Mouse (Mus musculus) cerebellum, adult 9-10 months (tissue): Measurements from ENCODE around the gene Smoc1.

Experiments
- DNase-seq: peaks from one replicate; pipeline ENCODE4 v3.0.0; 2022

The Smoc1 gene

GRCm38 (mm10) chr12:81173011-81173410 lies 146.4 kb downstream of the Smoc1 start:
- no peak for DNase-seq

DNA sequence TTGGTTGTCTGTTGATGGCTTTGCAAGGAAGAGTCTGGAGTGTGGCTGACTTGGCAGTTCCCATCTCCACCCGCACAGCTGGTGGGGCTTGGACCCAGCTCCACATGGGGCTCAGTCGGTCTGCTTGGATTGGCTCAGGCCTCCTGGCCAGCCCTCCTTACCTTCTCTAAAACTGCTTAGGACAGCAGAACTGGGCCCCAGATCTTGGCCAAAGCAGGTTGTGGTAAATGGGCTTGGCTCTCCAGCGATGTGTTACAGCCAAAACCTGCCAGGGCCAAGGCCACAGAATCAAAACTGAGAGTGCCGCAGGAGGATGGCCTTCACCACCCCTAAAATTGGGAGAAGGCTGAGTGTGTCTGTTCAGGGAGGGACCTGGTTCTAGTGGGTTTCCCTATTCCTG lies 147.3 kb downstream of the Smoc1 start:
- peak; percentile 81 for DNase-seq

- DNase-seq = no peak
Measured at GRCm38 (mm10) chr12:81175252-81175651, 148.6 kb downstream of the Smoc1 start.

- peak; percentile 73 for DNase-seq
Measured at GRCm38 (mm10) chr12:81182073-81182472, 155.5 kb downstream of the Smoc1 start.

GRCm38 (mm10) chr12:81184967-81185366 lies 158.4 kb downstream of the Smoc1 start:
- DNase-seq = no peak

DNA sequence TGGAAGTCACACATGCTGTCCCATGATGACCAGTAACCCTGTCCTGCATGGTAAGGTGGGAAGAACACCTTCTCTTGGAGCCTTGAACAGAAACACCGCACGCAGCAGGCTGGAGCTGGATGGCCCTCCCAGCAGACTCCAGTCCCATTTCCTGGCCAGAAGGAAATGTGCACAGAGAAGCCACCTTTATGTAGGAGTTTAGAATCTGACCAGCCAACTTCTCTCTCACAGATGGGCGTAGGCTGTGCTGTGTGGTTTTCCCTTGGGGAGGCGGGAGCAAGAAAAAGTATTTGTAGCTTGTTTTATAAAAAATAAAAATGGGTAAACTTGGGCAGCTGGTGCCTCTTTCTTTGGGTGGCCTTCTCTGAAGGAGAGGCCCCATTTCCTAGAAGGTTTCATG lies 159.5 kb downstream of the Smoc1 start:
- no peak for DNase-seq

GRCm38 (mm10) chr12:81186668-81187067 lies 160.1 kb downstream of the Smoc1 start:
- no peak for DNase-seq

GRCm38 (mm10) chr12:81188423-81188822 lies 161.8 kb downstream of the Smoc1 start:
- DNase-seq = no peak

DNA sequence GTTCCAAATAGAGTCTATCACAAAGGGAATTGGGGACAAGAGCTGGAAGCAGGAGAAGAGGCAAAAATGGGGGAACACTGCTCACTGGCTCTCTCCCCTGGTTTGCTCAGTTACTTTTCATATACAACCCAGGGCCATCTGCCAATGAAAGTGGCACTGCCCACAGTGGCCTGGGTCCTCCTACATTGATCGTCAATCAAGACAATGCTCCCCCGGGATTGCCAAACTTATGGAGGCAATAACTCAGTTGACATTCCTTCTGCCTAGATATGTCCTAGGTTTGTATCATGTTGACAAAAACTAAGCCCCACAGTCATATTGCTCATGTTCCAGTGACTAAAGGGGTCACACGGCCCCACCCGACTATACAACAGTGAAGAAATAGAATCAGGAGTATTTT lies 162.4 kb downstream of the Smoc1 start:
- no peak for DNase-seq

- no peak for DNase-seq
Measured at GRCm38 (mm10) chr12:81189636-81190035, 163.0 kb downstream of the Smoc1 start.

DNA sequence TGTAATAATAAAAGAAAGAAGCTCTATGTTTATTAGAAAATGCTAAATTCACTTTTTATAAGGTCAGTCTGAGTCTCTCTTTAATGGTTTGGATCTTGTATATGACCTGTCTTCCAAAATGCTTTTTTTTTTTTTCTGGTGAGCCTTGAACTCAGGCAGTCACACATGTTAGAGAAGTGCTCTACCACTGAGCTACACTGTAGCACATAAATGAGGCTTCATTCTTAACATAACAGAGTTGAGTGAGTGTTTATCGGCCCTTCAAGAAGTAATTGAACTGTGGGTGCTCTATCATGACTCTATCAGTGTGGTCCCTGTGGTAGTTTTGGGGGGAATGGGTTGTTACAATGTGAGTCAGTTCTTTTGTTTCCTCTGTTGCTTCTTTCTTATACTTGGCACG lies 167.4 kb downstream of the Smoc1 start:
- DNase-seq = no peak

- no peak for DNase-seq
Measured at GRCm38 (mm10) chr12:81197468-81198075, 171.0 kb downstream of the Smoc1 start.

- DNase-seq = peak; percentile 93
Measured at GRCm38 (mm10) chr12:81199280-81199955, 172.8 kb downstream of the Smoc1 start.

DNA sequence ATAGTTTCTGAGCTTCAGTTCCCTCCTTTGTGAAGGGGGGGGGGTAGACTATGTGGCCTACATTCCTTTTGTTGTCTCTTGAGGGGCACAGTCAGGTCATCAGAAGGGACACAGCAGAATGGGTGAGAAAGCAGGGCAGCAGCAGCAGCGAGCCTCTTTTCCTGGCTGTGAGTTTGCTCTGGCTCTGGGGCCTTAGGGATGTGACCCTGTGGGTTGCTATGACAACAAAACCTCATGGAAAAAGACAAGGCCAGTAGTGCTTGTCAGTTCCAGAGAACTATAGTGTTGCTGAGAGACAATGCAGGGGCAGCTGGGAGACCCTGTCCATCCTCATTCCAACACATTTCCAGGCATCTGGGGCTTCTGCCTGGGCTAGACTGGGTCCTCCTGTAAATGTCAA lies 176.6 kb downstream of the Smoc1 start:
- no peak for DNase-seq

- DNase-seq = no peak
Measured at GRCm38 (mm10) chr12:81205619-81206560, 179.3 kb downstream of the Smoc1 start.

DNA sequence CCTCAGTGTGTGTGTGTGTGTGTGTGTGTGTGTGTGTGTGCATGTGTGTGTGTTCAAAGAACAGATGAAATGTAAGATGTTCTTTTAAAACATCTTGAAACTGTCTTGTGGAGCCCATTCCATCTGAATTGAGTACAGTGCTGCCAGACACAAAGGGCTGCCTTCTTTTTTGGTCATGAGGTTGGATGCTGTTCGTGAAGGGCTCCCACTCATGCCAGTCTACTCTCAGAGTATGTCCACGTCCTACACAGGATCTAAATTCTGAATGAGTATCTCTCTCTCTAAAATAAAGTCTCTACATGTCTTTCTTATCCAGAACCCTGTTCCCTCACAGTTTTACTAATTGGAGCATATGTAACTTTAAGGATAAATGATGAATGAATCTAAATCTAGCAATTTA lies 182.0 kb downstream of the Smoc1 start:
- no peak for DNase-seq

GRCm38 (mm10) chr12:81219339-81219738 lies 192.7 kb downstream of the Smoc1 start:
- no peak for DNase-seq

DNA sequence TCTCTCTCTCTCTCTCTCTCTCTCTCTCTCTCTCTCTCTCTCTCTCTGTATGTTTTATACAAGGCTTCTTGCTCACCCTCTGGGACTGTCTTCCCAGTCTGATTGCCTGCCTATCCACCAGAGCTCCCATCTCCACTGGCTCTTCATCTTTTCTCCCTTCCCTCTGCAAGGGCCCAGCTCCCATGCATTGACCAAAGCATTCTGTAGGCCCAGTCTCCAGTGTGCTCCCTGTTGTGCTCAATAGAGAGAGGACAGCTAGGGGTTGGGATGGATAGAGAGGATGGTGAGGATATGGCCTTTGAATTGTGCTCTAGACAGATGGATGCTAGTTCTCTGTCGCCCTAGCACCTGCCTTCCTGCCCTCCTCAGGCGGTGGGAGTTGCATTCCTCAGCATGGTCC lies 196.7 kb downstream of the Smoc1 start:
- DNase-seq = no peak

DNA sequence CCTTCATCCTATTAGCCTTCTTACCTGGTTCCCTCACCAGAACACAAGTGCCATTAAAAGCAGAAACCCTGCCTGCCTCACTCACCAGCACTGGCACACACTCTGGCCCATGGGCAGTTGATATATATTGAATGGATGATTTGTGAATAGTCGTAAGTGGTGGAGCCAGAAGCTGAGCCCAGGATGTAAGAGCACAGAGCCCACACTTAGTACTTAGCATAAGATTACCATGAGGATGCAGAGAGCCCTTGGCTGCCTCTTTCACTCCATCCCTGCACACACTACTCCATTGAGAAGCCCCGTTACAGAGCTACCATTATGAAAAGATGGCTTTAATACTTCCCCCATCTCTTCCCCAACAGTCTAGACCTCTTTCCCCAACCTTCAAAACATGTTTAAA lies 198.2 kb downstream of the Smoc1 start:
- no peak for DNase-seq

- DNase-seq = no peak
Measured at GRCm38 (mm10) chr12:81225966-81226577, 199.5 kb downstream of the Smoc1 start.

DNA sequence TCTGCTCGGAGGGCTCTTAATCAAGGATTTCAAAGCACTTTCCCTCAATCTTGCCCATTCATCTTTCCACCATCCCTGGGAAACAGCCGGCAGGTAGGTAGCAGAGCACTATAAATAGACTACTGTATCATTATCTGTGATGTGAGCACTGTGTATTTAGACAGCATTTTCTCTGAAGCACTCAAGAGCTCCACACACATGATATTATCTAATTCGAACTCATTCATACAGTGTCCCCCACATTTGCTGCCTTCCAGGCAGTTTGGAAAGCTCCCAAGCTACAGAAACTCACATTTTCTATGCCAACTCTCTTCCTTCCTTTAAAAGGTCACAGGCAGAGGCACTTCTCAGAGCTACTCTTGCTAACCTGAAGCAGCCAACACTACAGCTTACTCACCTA lies 200.0 kb downstream of the Smoc1 start:
- no peak for DNase-seq

DNA sequence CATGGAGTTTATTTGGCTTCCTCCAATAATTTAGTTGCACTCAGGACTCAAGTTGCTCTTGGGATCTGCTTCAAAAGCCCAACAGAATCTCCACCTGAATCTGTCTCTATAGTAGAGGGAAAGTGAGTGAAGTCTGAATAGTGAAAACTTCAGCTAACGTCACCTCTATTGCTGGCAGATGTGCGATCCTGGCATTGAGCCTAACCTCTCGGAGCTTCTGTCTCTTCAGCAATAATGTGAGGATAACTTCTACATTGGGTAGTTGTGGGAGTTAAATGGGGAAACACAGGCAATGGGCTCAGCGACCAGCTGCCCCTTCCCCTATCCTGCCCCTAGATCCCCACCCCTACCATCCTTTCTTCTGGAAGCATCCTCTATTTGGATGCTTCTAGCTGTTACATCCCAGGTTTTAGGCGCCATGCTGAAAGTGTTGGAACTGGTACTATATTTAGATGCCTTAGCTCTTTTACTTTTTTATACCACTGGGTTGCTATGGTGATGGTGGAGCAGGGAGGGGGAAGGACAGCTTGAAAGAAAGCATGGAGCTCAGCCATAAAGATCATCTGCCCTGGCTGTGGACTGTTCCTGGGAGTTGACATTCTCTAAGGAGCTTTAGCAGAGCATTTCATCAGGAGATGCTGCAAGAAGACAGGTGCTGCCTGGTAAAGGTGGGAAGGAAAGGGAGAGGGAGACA lies 201.3 kb downstream of the Smoc1 start:
- DNase-seq = peak; percentile 85
